In the genomic region with DNA sequence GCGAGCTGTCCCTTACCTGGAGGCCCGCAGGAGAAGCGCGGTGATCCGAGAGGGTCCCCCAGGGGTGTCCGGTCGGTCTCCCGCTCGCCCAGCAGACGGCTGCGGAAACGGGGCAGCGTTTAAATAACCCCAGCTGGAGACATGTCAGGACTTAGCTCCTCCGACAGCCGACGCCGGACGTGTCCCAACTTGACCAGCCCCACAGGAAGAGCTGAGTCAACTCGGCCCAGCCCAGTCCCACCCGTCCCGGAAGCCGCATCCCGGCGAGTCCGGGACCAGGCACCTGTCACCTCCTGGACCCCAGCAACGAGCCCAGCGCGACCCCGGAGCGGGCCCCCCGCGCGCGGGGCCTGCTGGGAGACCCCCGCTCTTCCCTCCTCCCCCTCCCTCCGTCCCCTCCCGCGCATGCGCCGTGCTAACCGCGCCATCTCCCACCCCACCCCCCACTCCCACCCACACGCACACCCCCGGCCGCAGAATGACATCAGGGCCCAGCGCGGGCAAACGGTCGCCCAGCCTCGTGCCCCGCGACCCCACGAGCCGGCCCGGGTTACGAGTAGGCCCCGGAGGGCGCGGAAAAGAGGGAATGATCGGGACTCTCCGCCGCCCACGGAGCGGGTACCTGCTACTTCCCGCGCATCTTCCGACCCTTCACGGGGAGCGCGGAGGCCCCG, we compare ENCODE assay signal across 7 mouse cellular contexts. TPM values are rescaled to one million over a fixed set of nuclear protein-coding genes. Genes with fewer than 3 reads are reported as not detected.
DNase-seq lines count a peak whose midpoint lies in the region; ATAC-seq lines count a peak whose summit lies in the region.

No protein-coding gene starts in this region.

- ATAC-seq in limb, embryonic 13.5 days (ENCODE audit: low FRiP score, low read depth) = peak; percentile 78
- peak; percentile 83 for ATAC-seq in midbrain, embryonic 15.5 days (replicated peaks)

- peak; percentile 90 for DNase-seq in adrenal gland, postnatal 14 days
- peak; percentile 93 for DNase-seq in embryonic facial prominence, embryonic 10.5 days (ENCODE audit: low spot score)
- peak; percentile 99 for DNase-seq in heart, adult 11 months
- DNase-seq in kidney, adult 18-20 months = peak; percentile 86
- peak; percentile 70 to 71 for DNase-seq in spleen, adult 18-20 months

- peak overlapping the region; percentile 100 for H3K27ac ChIP-seq in embryonic facial prominence, embryonic 10.5 days (replicated peaks)
- H3K27ac ChIP-seq in limb, embryonic 13.5 days = peak overlapping the region; percentile 97
- H3K27ac ChIP-seq in midbrain, embryonic 15.5 days = peak overlapping the region; percentile 100

- peak overlapping the region; percentile 80 for H3K4me2 ChIP-seq in limb, embryonic 13.5 days (replicated peaks)
- peak overlapping the region; percentile 61 for H3K4me2 ChIP-seq in midbrain, embryonic 15.5 days

- peaks cover 16% of the 10 kb centered on the region for H3K4me1 ChIP-seq in embryonic facial prominence, embryonic 10.5 days
- H3K4me1 ChIP-seq in limb, embryonic 13.5 days = peaks cover 14% of the 10 kb centered on the region
- H3K4me1 ChIP-seq in midbrain, embryonic 15.5 days = peaks cover 25% of the 10 kb centered on the region

- H3K9me3 ChIP-seq in embryonic facial prominence, embryonic 10.5 days = no peaks in the 10 kb centered on the region
- no peaks in the 10 kb centered on the region for H3K9me3 ChIP-seq in limb, embryonic 13.5 days
- no peaks in the 10 kb centered on the region for H3K9me3 ChIP-seq in midbrain, embryonic 15.5 days

- peak overlapping the region; percentile 99 for H3K9ac ChIP-seq in limb, embryonic 13.5 days
- H3K9ac ChIP-seq in midbrain, embryonic 15.5 days = peak overlapping the region; percentile 100

- H3K36me3 ChIP-seq in embryonic facial prominence, embryonic 10.5 days (replicated peaks) = peaks cover 44% of the 10 kb centered on the region
- peaks cover 29% of the 10 kb centered on the region for H3K36me3 ChIP-seq in limb, embryonic 13.5 days
- H3K36me3 ChIP-seq in midbrain, embryonic 15.5 days (replicated peaks) = peaks cover 14% of the 10 kb centered on the region; the same call in 1 of the 2 replicates

- peak overlapping the region; percentile 91 for H3K4me3 ChIP-seq in embryonic facial prominence, embryonic 10.5 days
- H3K4me3 ChIP-seq in limb, embryonic 13.5 days = peak overlapping the region; percentile 89
- peak overlapping the region; percentile 99 for H3K4me3 ChIP-seq in midbrain, embryonic 15.5 days

- WGBS in embryonic facial prominence, embryonic 10.5 days = under 1% methylated on average over 70 of the region's 71 CpGs
- WGBS in limb, embryonic 13.5 days = under 1% methylated on average over 62 of the region's 71 CpGs
- WGBS in midbrain, embryonic 15.5 days = under 1% methylated on average over 52 of the region's 71 CpGs

- no peaks in the 10 kb centered on the region for H3K27me3 ChIP-seq in embryonic facial prominence, embryonic 10.5 days (replicated peaks; ENCODE audit: low read depth, poor library complexity, severe bottlenecking)
- no peaks in the 10 kb centered on the region for H3K27me3 ChIP-seq in limb, embryonic 13.5 days
- no peaks in the 10 kb centered on the region for H3K27me3 ChIP-seq in midbrain, embryonic 15.5 days (replicated peaks)

RNA-seq across cellular contexts. Expression of a gene that starts 0.5 kb away (rescaled TPM):
- 42.6 and 53.7 TPM in 2 replicates for total RNA-seq in adrenal gland, postnatal 14 days (2021)
- polyA plus RNA-seq in embryonic facial prominence, embryonic 10.5 days (2016; fragmentation: Nextera tagmentation; extraction: Ambion mirVana) = 58.9 and 64.4 TPM in 2 replicates
- polyA plus RNA-seq in limb, embryonic 13.5 days (2015; fragmentation: Nextera tagmentation; extraction: Ambion mirVana) = 47.3 and 49.5 TPM in 2 replicates
- polyA plus RNA-seq in midbrain, embryonic 15.5 days (2015; fragmentation: Nextera tagmentation; extraction: Ambion mirVana) = 49.8 and 58.2 TPM in 2 replicates

RNA-seq across cellular contexts. Expression of a gene that starts 36.1 kb away (rescaled TPM):
- 10.3 and 13.4 TPM in 2 replicates for total RNA-seq in adrenal gland, postnatal 14 days (2021)
- polyA plus RNA-seq in embryonic facial prominence, embryonic 10.5 days (2016; fragmentation: Nextera tagmentation; extraction: Ambion mirVana) = 20.2 and 24.7 TPM in 2 replicates
- 42.4 and 44.3 TPM in 2 replicates for polyA plus RNA-seq in limb, embryonic 13.5 days (2015; fragmentation: Nextera tagmentation; extraction: Ambion mirVana)
- polyA plus RNA-seq in midbrain, embryonic 15.5 days (2015; fragmentation: Nextera tagmentation; extraction: Ambion mirVana) = 34.4 and 37.1 TPM in 2 replicates

Comparison
In these comparisons a context has a peak if more than half of its experiments do, and no peak if none do; other contexts are left out.
1. Peak in every context shown above with its lines: DNase-seq, ATAC-seq, H3K4me3 ChIP-seq and H3K27ac ChIP-seq.